Mouse (Mus musculus): ENCODE measurements around the gene Lgr6.

Lgr6 gene

GRCm38 (mm10) chr1:135105124-135105523 is at the start of gene Lgr6:
Gene Lgr6 (minus strand): TSS chr1:135105276.
- DNase-seq (ENCODE audit: low spot score) = no peak

DNA sequence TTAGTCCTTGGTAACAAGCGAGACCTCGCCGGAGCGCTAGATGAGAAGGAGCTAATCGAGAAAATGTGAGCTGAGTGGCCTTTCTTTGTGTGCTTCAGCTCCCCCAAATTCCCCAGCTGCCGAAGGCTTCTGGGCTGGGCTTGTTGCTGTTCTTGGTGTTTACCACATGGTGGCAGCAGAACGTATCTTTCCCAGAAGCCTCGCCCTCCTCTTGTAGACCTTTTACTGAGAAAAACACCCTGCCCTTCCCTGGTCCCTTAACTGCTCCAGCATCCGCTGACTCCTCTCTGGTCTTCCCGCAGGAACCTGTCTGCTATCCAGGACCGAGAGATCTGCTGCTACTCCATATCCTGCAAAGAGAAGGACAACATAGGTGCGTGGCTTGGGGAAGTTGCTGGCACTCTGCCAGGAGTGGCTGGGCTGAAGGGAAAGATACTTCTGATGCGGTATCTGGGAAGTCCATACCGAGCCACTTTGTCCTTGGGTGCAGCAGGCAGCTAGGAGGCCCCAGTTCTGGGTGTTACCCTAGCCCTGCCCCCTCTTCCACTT is 49.4 kb upstream of the Lgr6 start:
- DNase-seq (ENCODE audit: low spot score) = peak; percentile 79

DNA sequence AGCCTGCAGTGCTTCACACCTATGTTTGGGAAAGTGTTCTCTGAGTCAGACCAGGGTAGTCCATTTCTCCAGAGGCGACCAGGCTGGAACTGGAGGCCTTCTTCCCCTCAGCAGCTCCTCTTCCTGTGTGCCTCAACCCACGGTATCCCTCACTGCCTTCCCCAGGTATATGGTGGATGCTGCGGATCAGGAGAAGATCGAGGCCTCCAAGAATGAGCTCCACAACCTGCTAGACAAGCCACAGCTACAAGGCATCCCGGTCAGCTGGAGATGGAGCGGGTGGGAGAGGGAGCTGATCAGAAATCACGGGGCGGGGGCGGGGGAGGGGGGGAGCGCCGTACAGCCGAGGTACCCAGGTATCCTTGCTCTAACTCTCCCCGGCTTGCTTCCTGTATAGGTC is 48.9 kb upstream of the Lgr6 start:
- DNase-seq (ENCODE audit: low spot score) = no peak

- no peak for DNase-seq (ENCODE audit: low spot score)
Measured at GRCm38 (mm10) chr1:135148996-135149395, 43.9 kb upstream of the Lgr6 start.

GRCm38 (mm10) chr1:135148476-135148875 is 43.4 kb upstream of the Lgr6 start:
- no peak for DNase-seq (ENCODE audit: low spot score)

DNA sequence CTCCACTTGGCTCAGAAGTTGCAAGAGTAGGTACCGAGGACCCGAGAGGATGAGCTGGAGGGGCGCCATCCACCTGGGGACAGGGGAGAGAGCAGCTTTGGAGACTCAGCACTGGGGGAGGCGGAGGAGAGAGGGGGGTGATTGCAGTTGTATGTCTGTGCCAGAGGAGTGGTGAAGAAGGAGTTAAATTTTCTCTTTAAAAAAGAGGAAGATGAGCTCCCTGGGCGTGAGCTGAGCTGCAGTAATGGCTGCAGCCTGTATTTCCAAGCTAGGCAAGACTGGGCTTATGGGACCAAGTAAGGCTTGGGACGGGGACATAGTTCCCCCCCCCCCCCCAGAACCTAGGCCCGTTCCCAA is 42.6 kb upstream of the Lgr6 start:
- no peak for DNase-seq (ENCODE audit: low spot score)

DNA sequence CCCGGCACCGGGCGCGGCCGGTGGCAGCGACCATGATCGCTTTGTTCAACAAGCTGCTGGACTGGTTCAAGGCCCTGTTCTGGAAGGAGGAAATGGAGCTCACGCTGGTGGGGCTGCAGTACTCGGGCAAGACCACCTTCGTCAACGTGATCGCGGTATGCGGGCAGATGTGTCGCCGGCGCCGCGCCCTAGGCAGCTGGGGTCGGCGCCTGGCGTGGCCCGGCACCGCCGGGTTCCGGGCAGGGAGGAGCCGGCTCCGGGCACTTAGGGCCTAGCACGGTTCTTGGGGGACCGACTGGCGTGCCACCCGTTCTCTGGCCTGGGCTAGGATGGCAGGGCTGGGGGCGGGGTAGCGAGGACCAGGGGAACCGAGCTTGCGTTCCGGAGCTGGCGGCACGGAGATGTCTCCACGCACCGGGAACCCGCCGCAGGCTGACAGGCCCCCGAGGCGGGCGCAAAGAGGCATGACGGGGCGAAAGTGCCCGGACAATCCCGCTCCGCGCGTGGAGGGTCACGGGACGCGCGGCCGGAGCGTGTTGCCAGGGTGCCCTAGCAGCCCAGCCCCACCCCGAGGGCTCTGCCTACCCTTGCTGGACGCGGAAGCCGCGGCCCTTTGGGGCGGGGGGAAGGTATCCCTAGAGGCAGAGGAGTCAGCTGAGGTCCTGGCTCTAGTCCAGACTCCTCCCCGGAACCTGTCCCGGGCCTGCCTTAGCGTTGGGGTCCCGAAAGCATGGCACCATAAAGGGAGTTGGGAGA is 42.0 kb upstream of the Lgr6 start:
- DNase-seq (ENCODE audit: low spot score) = peak; percentile 76

- DNase-seq (ENCODE audit: low spot score) = peak; percentile 75
Measured at GRCm38 (mm10) chr1:135146077-135146945, 41.2 kb upstream of the Lgr6 start, which contains the start of gene Arl8a. Gene Arl8a (plus strand): TSS chr1:135146824.

- DNase-seq (ENCODE audit: low spot score) = no peak
Measured at GRCm38 (mm10) chr1:135143940-135144339, 38.9 kb upstream of the Lgr6 start.

- no peak for DNase-seq (ENCODE audit: low spot score)
Measured at GRCm38 (mm10) chr1:135142452-135142851, 37.4 kb upstream of the Lgr6 start.

DNA sequence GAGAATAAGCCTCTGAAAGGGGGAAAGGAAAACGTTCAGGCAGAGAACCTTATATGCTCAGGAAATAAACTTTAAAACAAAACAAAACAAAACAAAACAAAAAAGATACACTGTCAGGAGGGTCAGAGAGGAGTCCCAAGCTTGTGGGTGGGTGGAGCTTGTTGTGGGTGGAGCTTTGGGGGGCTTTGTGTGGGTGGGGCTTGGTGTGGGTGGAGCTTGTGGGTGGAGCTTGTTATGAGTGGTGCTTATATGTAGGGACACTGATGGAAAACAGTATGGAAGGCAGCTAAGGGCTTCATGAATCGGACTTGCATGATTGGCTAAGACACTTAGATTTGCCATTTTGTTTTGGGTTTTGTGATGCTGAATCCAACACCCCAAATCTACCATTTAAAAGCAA is 34.8 kb upstream of the Lgr6 start:
- DNase-seq (ENCODE audit: low spot score) = no peak

DNA sequence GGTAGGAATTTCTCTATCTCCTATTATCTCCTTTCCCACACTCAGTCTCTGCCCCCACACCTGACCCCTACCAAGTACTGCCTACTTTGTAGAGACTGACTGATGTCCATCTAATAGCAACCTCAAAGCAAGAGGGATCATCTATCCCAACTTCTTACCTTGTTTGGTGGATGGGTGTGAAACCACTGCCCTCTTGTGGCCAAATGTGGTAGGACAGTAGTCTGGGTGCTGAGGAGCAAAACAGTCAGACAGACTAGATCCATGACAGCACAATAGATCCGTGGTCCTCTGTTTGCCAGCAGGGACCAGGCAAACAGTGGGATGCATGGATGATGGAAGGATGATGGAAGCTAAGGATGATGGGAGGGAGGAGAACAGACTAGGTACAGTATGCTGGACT is 31.4 kb upstream of the Lgr6 start:
- DNase-seq (ENCODE audit: low spot score) = no peak

GRCm38 (mm10) chr1:135135111-135135787 is 30.2 kb upstream of the Lgr6 start:
- DNase-seq (ENCODE audit: low spot score) = no peak

DNA sequence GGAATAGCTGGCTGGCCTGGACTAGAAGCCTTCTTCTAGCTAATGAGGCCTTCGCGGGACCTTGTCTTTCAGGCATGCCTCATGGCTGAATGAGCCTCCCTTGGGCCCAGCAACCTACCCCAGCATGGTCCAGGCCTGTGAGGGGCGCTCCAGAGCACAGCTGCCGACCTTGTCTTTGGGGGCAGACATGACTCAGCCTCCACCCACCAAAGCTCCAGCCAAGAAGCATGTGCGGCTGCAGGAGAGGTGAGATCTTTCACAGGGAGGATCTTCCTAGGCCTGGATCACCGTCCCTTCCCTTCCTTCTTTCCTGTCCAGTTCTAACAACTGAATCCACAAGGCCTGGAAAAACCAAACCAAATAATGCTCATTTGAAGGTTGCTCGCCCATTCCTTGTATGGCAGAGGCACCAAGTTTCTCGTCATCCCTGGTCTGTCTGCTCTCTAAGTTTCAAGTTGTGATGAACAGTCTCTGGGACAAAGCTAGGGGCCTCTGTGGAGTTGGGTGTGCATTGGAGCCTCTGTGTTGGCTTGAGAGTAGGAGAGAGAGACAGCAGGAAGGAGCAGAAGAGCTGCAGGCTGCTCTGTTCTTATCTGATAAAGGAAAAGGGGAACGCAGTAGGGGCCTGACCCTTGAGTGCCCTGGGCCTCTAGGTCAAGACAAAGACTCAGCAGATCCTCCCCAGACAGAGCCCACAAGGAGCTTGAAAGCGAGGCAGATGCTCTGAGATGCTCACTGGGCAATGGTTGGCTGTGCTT is 28.8 kb upstream of the Lgr6 start:
- no peak for DNase-seq (ENCODE audit: low spot score)

GRCm38 (mm10) chr1:135132893-135133369 is 27.9 kb upstream of the Lgr6 start:
- no peak for DNase-seq (ENCODE audit: low spot score)

GRCm38 (mm10) chr1:135132473-135132872 is 27.4 kb upstream of the Lgr6 start, which contains the start of gene Ptpn7:
Gene Ptpn7 (plus strand): TSS chr1:135132700.
- DNase-seq (ENCODE audit: low spot score) = no peak

- no peak for DNase-seq (ENCODE audit: low spot score)
Measured at GRCm38 (mm10) chr1:135131560-135131959, 26.5 kb upstream of the Lgr6 start.

- no peak for DNase-seq (ENCODE audit: low spot score)
Measured at GRCm38 (mm10) chr1:135131034-135131433, 26.0 kb upstream of the Lgr6 start.

DNA sequence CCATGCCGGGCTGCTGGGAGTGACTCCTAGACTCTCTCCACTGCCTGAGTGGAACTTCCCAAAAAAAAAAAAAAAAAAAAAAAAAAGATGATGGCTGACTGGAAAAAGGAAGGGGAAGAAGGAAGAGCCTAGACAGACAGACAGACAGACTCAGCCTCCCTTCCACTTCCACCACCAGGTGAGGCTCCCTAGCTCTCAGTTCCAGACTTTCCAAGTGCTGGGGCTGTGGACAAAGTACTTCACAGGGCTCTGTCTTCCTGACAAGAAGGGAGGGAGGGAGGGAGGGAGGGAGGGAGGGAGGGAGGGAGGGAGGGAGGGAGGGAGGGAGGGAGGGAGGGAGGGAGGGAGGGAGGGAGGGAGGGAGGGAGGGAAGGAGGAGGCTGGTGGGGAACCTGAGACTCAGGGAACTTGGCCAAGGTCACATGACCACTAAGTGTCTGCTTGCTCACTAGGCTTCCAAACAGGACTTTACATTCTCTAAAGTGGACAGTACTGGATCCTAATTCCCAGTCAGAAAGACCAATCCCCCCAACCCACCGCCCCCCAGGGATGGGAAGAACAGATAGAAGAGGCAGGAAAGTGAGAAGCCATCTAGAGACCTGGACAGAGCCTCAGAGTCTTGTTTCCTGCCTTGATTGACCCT is 25.4 kb upstream of the Lgr6 start:
- DNase-seq (ENCODE audit: low spot score) = no peak

- DNase-seq (ENCODE audit: low spot score) = no peak
Measured at GRCm38 (mm10) chr1:135129543-135130183, 24.6 kb upstream of the Lgr6 start.

Data from left cerebral cortex, adult 11 months (tissue).